ENCODE assay signal across 16 mouse cellular contexts in genomic region chr13:51182236-51182635, GRCm38 (mm10).
"Had no signal": no experiment of that assay in that cellular context is flagged by ENCODE, and none has a peak within 500 bp of the region (broad histone marks: within the 10 kb centered on the region; RNA-seq: fewer than 3 reads in every experiment).

No protein-coding gene starts in this region.

- H3K27me3 ChIP-seq: neural tube, embryonic 12.5 days; neural tube, embryonic 13.5 days; neural tube, embryonic 15.5 days; stomach, embryonic 15.5 days had no signal

- DNase-seq: right cerebral cortex, adult 18-20 months; right cerebral cortex, postnatal 14 days; right cerebral cortex, postnatal 25 days; right cerebral cortex, postnatal 4 days; spleen, adult 18-20 months; thymus, adult 18-20 months; thymus, adult 2 months; thymus, postnatal 14 days; thymus, postnatal 25 days; thymus, postnatal 36 days; thymus, postnatal 4 days had no signal

- H3K36me3 ChIP-seq: neural tube, embryonic 12.5 days; neural tube, embryonic 13.5 days; neural tube, embryonic 15.5 days; stomach, embryonic 15.5 days had no signal

- H3K4me2 ChIP-seq: neural tube, embryonic 12.5 days; neural tube, embryonic 13.5 days; neural tube, embryonic 15.5 days; stomach, embryonic 15.5 days had no signal

- H3K9ac ChIP-seq: neural tube, embryonic 12.5 days; neural tube, embryonic 13.5 days; neural tube, embryonic 15.5 days; stomach, embryonic 15.5 days had no signal

- H3K9me3 ChIP-seq: neural tube, embryonic 12.5 days; neural tube, embryonic 13.5 days; neural tube, embryonic 15.5 days; stomach, embryonic 15.5 days had no signal

- H3K27ac ChIP-seq: neural tube, embryonic 12.5 days; neural tube, embryonic 13.5 days; neural tube, embryonic 15.5 days; stomach, embryonic 15.5 days; stomach, postnatal 0 days had no signal

- H3K4me1 ChIP-seq: neural tube, embryonic 12.5 days; neural tube, embryonic 13.5 days; neural tube, embryonic 15.5 days; stomach, embryonic 15.5 days had no signal

- H3K4me3 ChIP-seq: neural tube, embryonic 12.5 days; neural tube, embryonic 13.5 days; neural tube, embryonic 15.5 days; stomach, embryonic 15.5 days had no signal
